Mouse (Mus musculus) heart, postnatal 0 days (tissue): Measurements from ENCODE around the gene Gjb3. TPM values are rescaled to one million over a fixed set of nuclear protein-coding genes. Genes with fewer than 3 reads are reported as not detected.

ENCODE experiments used
- ATAC-seq: fragments of 200-750 bp; cut with Nextera tagmentation; 2 replicates; pipeline ENCODE4 v1.8.0; 2017; ENCODE audit warnings: low read depth, moderate number of reproducible peaks, moderate library complexity; ENCODE audit not compliant: insufficient read depth
- DNase-seq: peaks from one replicate; pipeline ENCODE4 v3.0.0-alpha.2; 2016; ENCODE audit warnings: low spot score
- H3K27ac ChIP-seq: fragments of 300-500 bp; sonication (generic); 2 replicates; pipeline ENCODE4 v1.5.1; 2014; ENCODE audit warnings: low read depth, mild to moderate bottlenecking
- H3K27me3 ChIP-seq: fragments of 300-500 bp; sonication (generic); 2 replicates; pipeline ENCODE4 v1.6.1; 2014; ENCODE audit warnings: low read length, mixed read lengths; ENCODE audit not compliant: control insufficient read depth, insufficient read depth
- H3K36me3 ChIP-seq: fragments of 300-500 bp; sonication (generic); replicated peaks from 2 replicates; pipeline ENCODE4 v1.6.1; 2014; ENCODE audit warnings: low read length, mixed read lengths; ENCODE audit not compliant: control insufficient read depth, insufficient read depth
- H3K4me1 ChIP-seq: fragments of 300-500 bp; sonication (generic); 2 replicates; pipeline ENCODE4 v1.6.1; 2014; ENCODE audit warnings: antibody characterized with exemption; ENCODE audit not compliant: control insufficient read depth, insufficient read depth
- H3K4me2 ChIP-seq: fragments of 300-500 bp; sonication (generic); 2 replicates; pipeline ENCODE4 v1.6.1; 2014; ENCODE audit warnings: low read depth, mild to moderate bottlenecking, low read length, moderate library complexity
- H3K4me3 ChIP-seq: fragments of 300-500 bp; sonication (generic); 2 replicates; pipeline ENCODE4 v1.5.1; 2014; ENCODE audit warnings: low read depth, low read length
- H3K9ac ChIP-seq: fragments of 300-500 bp; sonication (generic); replicated peaks from 2 replicates; pipeline ENCODE4 v1.6.1; 2014; ENCODE audit warnings: low read depth, low read length, mixed read lengths
- H3K9me3 ChIP-seq: fragments of 300-500 bp; sonication (generic); replicated peaks from 2 replicates; pipeline ENCODE4 v1.6.1; 2016; ENCODE audit warnings: low read length; ENCODE audit not compliant: control insufficient read depth
- CTCF ChIP-seq: IDR thresholded peaks from 2 replicates; pipeline ENCODE4 v1.5.1; 2016; ENCODE audit warnings: antibody characterized with exemption, control low read depth, low read depth
- EP300 ChIP-seq: IDR thresholded peaks from 2 replicates; pipeline ENCODE4 v1.6.1; 2016; ENCODE audit warnings: antibody characterized with exemption, low read depth
- WGBS: fragments of 180-500 bp; shearing (Covaris S2); extraction: QIAGEN DNeasy Blood & Tissue Kit; methylation state at CpG from one replicate; pipeline ENCODE4 v1.1.7; 2014; 5-methylcytosine and 5-hydroxymethylcytosine counted together
- polyA plus RNA-seq: library from polyadenylated mRNA; unstranded; fragments of >200 nt; fragmentation: Nextera tagmentation; extraction: Ambion mirVana; gene quantifications from 2 replicates; pipeline ENCODE4 v1.2.1, GENCODE M21; 2015
- total RNA-seq: library from RNA; depleted of rRNA; stranded (reverse); fragments of >200 nt; gene quantifications from 2 replicates; pipeline ENCODE4 v1.2.3, GENCODE M21; 2014; ENCODE audit warnings: low replicate concordance

Gene Gjb3
- total and polyA plus RNA-seq, 2 experiments from 2014 or later, result 0.16 TPM; not detected in 1

GRCm38 (mm10) chr4:127352594-127352993 lies 21.9 kb upstream of the Gjb3 start:
- WGBS, result 31% methylated on average over 1 of the region's 1 CpGs
- ATAC-seq (no peak), DNase-seq (no peak)
- no peaks in the 10 kb centered on the region for H3K9me3 ChIP-seq
- H3K4me2 ChIP-seq, result no peak overlapping the region
- no peak overlapping the region for H3K9ac ChIP-seq
- H3K36me3 ChIP-seq, result no peaks in the 10 kb centered on the region
- no peak overlapping the region for H3K27ac ChIP-seq
- no peak overlapping the region for H3K4me3 ChIP-seq
- no peaks in the 10 kb centered on the region for H3K4me1 ChIP-seq
- no peak for TF ChIP-seq EP300
- TF ChIP-seq CTCF, result no peak
- no peaks in the 10 kb centered on the region for H3K27me3 ChIP-seq

DNA sequence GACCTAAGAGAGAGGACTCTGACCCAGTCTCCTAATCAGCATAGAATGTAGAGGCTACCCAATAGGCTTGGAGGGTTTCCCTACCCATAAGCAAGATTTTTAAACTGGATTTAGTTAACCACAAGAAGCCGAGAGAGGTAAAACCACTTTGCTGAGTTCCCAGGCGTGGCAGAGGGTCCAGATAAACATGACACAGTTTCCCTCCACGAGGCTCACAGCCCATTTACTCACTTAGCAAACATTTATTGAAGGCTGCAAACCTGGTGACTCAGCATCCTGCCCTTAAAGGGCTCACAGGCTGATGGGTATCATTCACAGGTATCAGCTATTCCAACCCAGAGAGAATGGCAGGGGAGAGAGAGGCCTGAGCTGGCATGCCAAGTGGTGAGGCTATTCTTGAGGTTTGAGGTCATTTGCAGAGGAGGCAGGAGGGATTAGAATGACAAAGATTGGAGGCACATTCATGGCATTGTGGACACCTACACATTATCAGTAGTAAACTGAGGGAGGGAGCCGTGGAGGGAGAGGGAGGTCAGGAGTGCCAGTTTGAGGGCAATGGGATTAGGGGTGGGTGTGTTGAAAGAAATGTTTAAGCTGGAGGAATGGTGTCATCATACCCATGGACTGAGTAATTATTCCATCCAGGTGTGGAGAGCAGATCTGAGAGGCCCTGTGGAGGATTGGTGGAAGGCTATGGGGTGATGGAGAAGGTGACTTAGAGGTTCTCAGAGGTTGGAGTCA lies 19.1 kb upstream of the Gjb3 start:
- Histone ChIP-seq H3K27ac (no peak overlapping the region), H3K4me3 (no peak overlapping the region), H3K27me3 (no peaks in the 10 kb centered on the region), H3K36me3 (no peaks in the 10 kb centered on the region), H3K9ac (no peak overlapping the region), H3K4me2 (no peak overlapping the region), H3K4me1 (no peaks in the 10 kb centered on the region), H3K9me3 (no peaks in the 10 kb centered on the region)
- WGBS, result 54% methylated on average over 4 of the region's 4 CpGs
- ATAC-seq, result no peak
- TF ChIP-seq EP300, result no peak
- TF ChIP-seq CTCF, result no peak
- DNase-seq, result no peak

DNA sequence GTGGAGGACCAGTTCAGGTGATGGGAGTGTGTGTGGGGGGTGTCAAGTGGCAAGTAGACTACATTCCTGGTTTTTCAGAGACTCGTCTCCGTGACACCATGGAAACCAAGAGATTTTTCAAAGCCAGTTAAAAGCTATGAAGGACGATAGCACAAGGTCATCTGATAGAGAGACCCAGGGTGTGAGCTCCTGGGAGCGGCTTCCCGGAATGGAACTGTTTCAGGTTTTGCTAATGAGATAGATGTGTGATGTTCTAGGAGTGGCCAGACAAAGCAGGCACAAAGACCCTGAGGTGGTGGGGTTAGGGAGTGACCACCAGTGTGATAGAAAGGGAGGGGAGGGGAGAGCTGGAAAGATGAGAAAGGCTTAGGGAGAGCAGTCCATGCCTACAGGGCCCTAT lies 14.4 kb upstream of the Gjb3 start:
- H3K4me3 ChIP-seq, result no peak overlapping the region
- no peaks in the 10 kb centered on the region for H3K4me1 ChIP-seq
- TF ChIP-seq CTCF, result no peak
- H3K9me3 ChIP-seq, result no peaks in the 10 kb centered on the region
- H3K36me3 ChIP-seq, result no peaks in the 10 kb centered on the region
- 67% methylated on average over 5 of the region's 5 CpGs for WGBS
- H3K4me2 ChIP-seq, result no peak overlapping the region
- no peak overlapping the region for H3K9ac ChIP-seq
- DNase-seq (no peak), ATAC-seq (no peak)
- H3K27me3 ChIP-seq, result no peaks in the 10 kb centered on the region
- H3K27ac ChIP-seq, result no peak overlapping the region

DNA sequence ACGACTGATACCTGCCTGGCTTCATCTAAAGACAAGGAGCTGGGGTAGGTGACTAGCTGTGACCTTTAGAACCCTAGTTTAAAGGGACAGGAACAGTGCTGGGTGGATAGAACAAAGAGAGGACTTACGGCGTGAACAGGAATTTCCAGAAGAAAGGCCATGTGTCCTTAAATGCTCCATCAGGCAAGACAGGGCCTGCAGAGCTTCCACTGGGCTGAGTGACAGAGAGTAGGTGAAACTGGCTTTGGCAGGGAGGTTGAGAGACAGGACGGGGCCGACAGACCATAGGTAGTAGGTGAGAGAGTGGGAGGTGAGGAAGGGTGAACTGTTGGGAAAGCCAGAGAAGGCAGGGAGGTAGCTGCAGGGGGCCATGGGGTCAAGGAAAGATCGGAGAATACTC lies 10.7 kb upstream of the Gjb3 start:
- Histone ChIP-seq H3K27ac (no peak overlapping the region), H3K36me3 (no peaks in the 10 kb centered on the region), H3K9ac (no peak overlapping the region), H3K9me3 (no peaks in the 10 kb centered on the region), H3K4me3 (no peak overlapping the region), H3K4me1 (no peaks in the 10 kb centered on the region), H3K27me3 (no peaks in the 10 kb centered on the region), H3K4me2 (no peak overlapping the region)
- no peak for DNase-seq
- no peak for ATAC-seq
- no peak for TF ChIP-seq EP300
- TF ChIP-seq CTCF, result no peak
- 45% methylated on average over 6 of the region's 6 CpGs for WGBS

GRCm38 (mm10) chr4:127337668-127338067 lies 7.0 kb upstream of the Gjb3 start:
- no peaks in the 10 kb centered on the region for H3K4me1 ChIP-seq
- no peak overlapping the region for H3K27ac ChIP-seq
- no peak overlapping the region for H3K9ac ChIP-seq
- ATAC-seq, result no peak
- WGBS, result 74% methylated on average over 5 of the region's 5 CpGs
- no peaks in the 10 kb centered on the region for H3K9me3 ChIP-seq
- no peaks in the 10 kb centered on the region; the same call in 1 of the 2 replicates for H3K27me3 ChIP-seq
- TF ChIP-seq EP300, result no peak
- TF ChIP-seq CTCF, result no peak
- H3K4me2 ChIP-seq, result no peak overlapping the region
- no peaks in the 10 kb centered on the region for H3K36me3 ChIP-seq
- no peak overlapping the region for H3K4me3 ChIP-seq
- DNase-seq, result no peak

DNA sequence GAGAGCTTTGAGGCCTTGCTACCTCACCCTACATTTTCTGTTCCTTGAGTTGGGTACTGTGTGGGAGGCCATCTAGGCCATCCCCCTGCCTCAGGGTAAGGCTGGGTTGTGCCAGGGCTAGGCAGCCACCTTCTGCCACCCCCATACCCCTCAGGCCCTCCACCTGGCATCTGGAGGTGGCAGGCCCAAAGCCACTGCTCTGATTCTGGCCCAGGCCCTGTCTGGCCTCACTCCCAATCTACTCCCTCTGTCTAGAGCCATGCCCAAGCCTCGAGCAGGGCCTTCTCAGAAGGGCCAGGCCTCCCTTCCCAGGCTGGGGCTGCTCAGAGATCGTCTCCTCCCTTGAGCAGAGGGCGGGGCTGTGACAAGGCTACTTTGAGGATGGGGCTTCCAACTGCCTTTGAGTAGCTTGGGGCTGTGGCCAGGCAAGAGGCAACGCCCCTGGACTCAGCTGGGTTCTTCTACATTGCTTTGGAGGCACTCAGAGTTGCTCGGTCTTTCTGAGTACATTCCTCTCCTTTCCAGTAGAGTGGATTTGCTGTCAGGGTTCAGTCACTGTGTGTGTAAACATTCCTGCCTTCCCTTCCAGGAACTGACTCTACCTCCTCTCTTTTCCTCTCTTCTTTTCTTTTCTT lies 4.3 kb upstream of the Gjb3 start:
- Histone ChIP-seq H3K4me1 (no peaks in the 10 kb centered on the region; the same call in 1 of the 2 replicates), H3K27me3 (peaks cover 24% of the 10 kb centered on the region), H3K4me2 (no peak overlapping the region), H3K36me3 (no peaks in the 10 kb centered on the region), H3K9me3 (no peaks in the 10 kb centered on the region), H3K9ac (no peak overlapping the region), H3K27ac (no peak overlapping the region), H3K4me3 (no peak overlapping the region)
- 27% methylated on average over 5 of the region's 5 CpGs for whole genome bisulfite sequencing
- TF ChIP-seq EP300 (no peak), CTCF (no peak)
- DNase-seq (no peak), ATAC-seq (no peak)
